Mouse (Mus musculus): ENCODE results near the gene Dhx8.

Dhx8 gene

GRCm38 (mm10) chr11:101732518-101733440 is at the start of gene Dhx8:
Gene Dhx8, plus strand, starts transcription at chr11:101732919.
- POLR2A ChIA-PET: interaction anchor here (0.5 to 22.6 kb wide), 124 partner anchors 8 to 906 kb away, joined by 3 to 474 read pairs (median 5); partner anchors contain the start of genes Arl4d (in 4 of the 4), Rdm1 (in 3 of the 4), Etv4 (in 2 of the 4) and Rpl27 (in 2 of the 4)
- CTCF ChIA-PET: interaction anchor here (0.5 to 5.5 kb wide), 82 partner anchors 9 to 749 kb away, joined by 3 to 98 read pairs (median 5); partner anchors contain the start of genes Arl4d (in 3 of the 4), Etv4 (in 2 of the 4), Rdm1 (in 1 of the 4) and Rpl27 (in 1 of the 4)

GRCm38 (mm10) chr11:101687351-101688301 is 45.1 kb upstream of the Dhx8 start:
- ChIA-PET POLR2A (interaction anchor here (0.6 to 4.2 kb wide), 12 partner anchors 14 to 1105 kb away, joined by 3 to 21 read pairs (median 4); no protein-coding TSS in a partner anchor), CTCF (interaction anchor here in 2 of 4 experiments (0.6 to 0.8 kb wide), 4 partner anchors 222 to 1325 kb away, joined by 4 to 7 read pairs (median 4); partner anchors contain the start of gene Rpl27 (in 1 of the 2))

- CTCF ChIA-PET: interaction anchor here (0.7 to 1.4 kb wide), 10 partner anchors 10 to 241 kb away, joined by 3 to 6 read pairs (median 3); partner anchors contain the start of gene Dhx8 (in 1 of the 4)
- POLR2A ChIA-PET: interaction anchor here (0.6 to 4.2 kb wide), 23 partner anchors 9 to 373 kb away, joined by 3 to 21 read pairs (median 4); partner anchors contain the start of genes Arl4d (in 3 of the 4), Rdm1 (in 1 of the 4) and Rpl27 (in 1 of the 4)
Measured at GRCm38 (mm10) chr11:101689701-101690113, 43.0 kb upstream of the Dhx8 start.

- CTCF ChIA-PET: interaction anchor here (0.7 to 1.4 kb wide), 9 partner anchors 11 to 242 kb away, joined by 3 to 6 read pairs (median 3); partner anchors contain the start of gene Dhx8 (in 1 of the 4)
- POLR2A ChIA-PET: interaction anchor here (0.6 to 4.2 kb wide), 25 partner anchors 10 to 621 kb away, joined by 3 to 21 read pairs (median 4); partner anchors contain the start of genes Arl4d (in 3 of the 4), Naglu (in 1 of the 4), Rdm1 (in 1 of the 4) and Rpl27 (in 1 of the 4)
Measured at GRCm38 (mm10) chr11:101690326-101690725, 42.4 kb upstream of the Dhx8 start.

GRCm38 (mm10) chr11:101695906-101696661 is 36.6 kb upstream of the Dhx8 start:
- ChIA-PET CTCF (interaction anchor here in 2 of 4 experiments (0.6 to 1.8 kb wide), 4 partner anchors 17 to 407 kb away, joined by 3 to 5 read pairs (median 4); partner anchors contain the start of gene Dhx8 (in 1 of the 2)), POLR2A (interaction anchor here in 3 of 4 experiments (0.6 to 6.3 kb wide), 28 partner anchors 10 to 169 kb away, joined by 3 to 45 read pairs (median 6); partner anchors contain the start of genes Arl4d (in 2 of the 3), Dhx8 (in 2 of the 3) and Rdm1 (in 1 of the 3))

GRCm38 (mm10) chr11:101697156-101697861 is 35.4 kb upstream of the Dhx8 start:
- CTCF ChIA-PET: interaction anchor here in 3 of 4 experiments (0.6 to 1.2 kb wide), 9 partner anchors 17 to 637 kb away, joined by 3 to 5 read pairs (median 3); partner anchors contain the start of gene Arl4d (in 1 of the 3)
- POLR2A ChIA-PET: interaction anchor here in 3 of 4 experiments (0.6 to 6.3 kb wide), 29 partner anchors 11 to 102 kb away, joined by 3 to 45 read pairs (median 5); partner anchors contain the start of genes Arl4d (in 3 of the 3) and Dhx8 (in 2 of the 3)

- CTCF ChIA-PET: interaction anchor here (0.6 to 1.2 kb wide), 9 partner anchors 18 to 628 kb away, joined by 3 to 5 read pairs (median 3); partner anchors contain the start of gene Arl4d (in 1 of the 4)
Measured at GRCm38 (mm10) chr11:101698114-101698513, 34.6 kb upstream of the Dhx8 start.

GRCm38 (mm10) chr11:101699556-101699955 is 33.2 kb upstream of the Dhx8 start:
- ChIA-PET CTCF (interaction anchor here in 1 of 4 experiments (2.9 kb wide), 1 partner anchor 33 kb away, joined by 10 read pairs; the partner anchor contains the start of gene Dhx8), POLR2A (interaction anchor here in 3 of 4 experiments (0.6 to 5.0 kb wide), 11 partner anchors 8 to 350 kb away, joined by 3 to 19 read pairs (median 4); partner anchors contain the start of gene Arl4d (in 2 of the 3))

More at GRCm38 (mm10) chr11:101698114-101698513, 34.6 kb upstream of the Dhx8 start:
- POLR2A ChIA-PET: interaction anchor here in 3 of 4 experiments (0.6 to 6.3 kb wide), 20 partner anchors 10 to 105 kb away, joined by 3 to 45 read pairs (median 4); partner anchors contain the start of genes Arl4d (in 3 of the 3) and Dhx8 (in 1 of the 3)

- CTCF ChIA-PET: interaction anchor here in 2 of 4 experiments (0.5 to 2.9 kb wide), 3 partner anchors 33 to 935 kb away, joined by 3 to 10 read pairs (median 4); partner anchors contain the start of gene Dhx8 (in 2 of the 2)
Measured at GRCm38 (mm10) chr11:101699991-101700390, 32.7 kb upstream of the Dhx8 start.

GRCm38 (mm10) chr11:101700446-101700845 is 32.3 kb upstream of the Dhx8 start:
- ChIA-PET POLR2A (interaction anchor here (0.6 to 5.0 kb wide), 9 partner anchors 21 to 1422 kb away, joined by 3 to 19 read pairs (median 4); partner anchors contain the start of gene Arl4d (in 1 of the 4)), CTCF (interaction anchor here in 3 of 4 experiments (0.5 to 2.9 kb wide), 6 partner anchors 10 to 972 kb away, joined by 3 to 10 read pairs (median 3); partner anchors contain the start of gene Dhx8 (in 2 of the 3))

More at GRCm38 (mm10) chr11:101699991-101700390, 32.7 kb upstream of the Dhx8 start:
- POLR2A ChIA-PET: interaction anchor here (0.6 to 5.0 kb wide), 11 partner anchors 10 to 350 kb away, joined by 3 to 19 read pairs (median 4); partner anchors contain the start of gene Arl4d (in 2 of the 4)

- CTCF ChIA-PET: interaction anchor here in 1 of 4 experiments (0.6 kb wide), 1 partner anchor 105 kb away, joined by 3 read pairs; no protein-coding TSS in a partner anchor
- POLR2A ChIA-PET: interaction anchor here in 3 of 4 experiments (0.8 to 2.7 kb wide), 7 partner anchors 10 to 49 kb away, joined by 3 to 9 read pairs (median 4); partner anchors contain the start of genes Arl4d (in 2 of the 3) and Dhx8 (in 2 of the 3)
Measured at GRCm38 (mm10) chr11:101704081-101704480, 28.6 kb upstream of the Dhx8 start.

- ChIA-PET CTCF (interaction anchor here in 2 of 4 experiments (1.1 to 1.8 kb wide), 2 partner anchors 26 kb away, joined by 3 to 6 read pairs; partner anchors contain the start of gene Dhx8 (in 2 of the 2)), POLR2A (interaction anchor here in 3 of 4 experiments (1.1 to 3.6 kb wide), 13 partner anchors 8 to 49 kb away, joined by 3 to 16 read pairs (median 7); partner anchors contain the start of genes Arl4d (in 2 of the 3) and Dhx8 (in 1 of the 3))
Measured at GRCm38 (mm10) chr11:101706764-101707448, 25.8 kb upstream of the Dhx8 start.

- ChIA-PET CTCF (interaction anchor here (0.9 to 1.8 kb wide), 7 partner anchors 24 to 481 kb away, joined by 3 to 6 read pairs (median 4); partner anchors contain the start of genes Dhx8 (in 2 of the 4) and G6pc3 (in 1 of the 4)), POLR2A (interaction anchor here (0.6 to 3.6 kb wide), 32 partner anchors 9 to 81 kb away, joined by 3 to 16 read pairs (median 5); partner anchors contain the start of genes Dhx8 (in 3 of the 4) and Arl4d (in 2 of the 4))
Measured at GRCm38 (mm10) chr11:101708482-101708881, 24.2 kb upstream of the Dhx8 start.
